Mouse (Mus musculus) heart, embryonic 14.5 days (tissue): Measurements from ENCODE around the gene Cks1b. TPM values are rescaled to one million over a fixed set of nuclear protein-coding genes. Genes with fewer than 3 reads are reported as not detected.

Experiments used
- ATAC-seq: fragments of 200-750 bp; cut with Nextera tagmentation; 2 replicates; pipeline ENCODE4 v1.8.0; 2017; ENCODE audit warnings: low read depth, moderate TSS enrichment; ENCODE audit not compliant: insufficient number of reproducible peaks, insufficient read depth, low FRiP score
- H3K27ac ChIP-seq, 2 experiments: fragments of 200-500 bp in 1 of 2; fragments of 300-500 bp in 1 of 2; sonication (generic) in 1 of 2; replicated peaks in 1 of 2; 2 replicates each; pipeline ENCODE4 v1.5.1; 2012 to 2014; ENCODE audit warnings: low read depth in 2 of 2, low read length in 2 of 2, control low read depth in 1 of 2, mild to moderate bottlenecking in 1 of 2, mixed read lengths in 1 of 2; ENCODE audit not compliant: control insufficient read depth in 1 of 2, insufficient read depth in 1 of 2
- H3K27me3 ChIP-seq: fragments of 300-500 bp; sonication (generic); 2 replicates; pipeline ENCODE4 v1.6.1; 2014; ENCODE audit warnings: mild to moderate bottlenecking, low read length, control low read depth; ENCODE audit not compliant: control insufficient read depth, insufficient read depth
- H3K36me3 ChIP-seq: fragments of 300-500 bp; sonication (generic); 2 replicates; pipeline ENCODE4 v1.6.1; 2014; ENCODE audit warnings: mild to moderate bottlenecking, control low read depth, low read length, mixed read lengths; ENCODE audit not compliant: control insufficient read depth, insufficient read depth
- H3K4me1 ChIP-seq, 2 experiments: fragments of 200-500 bp in 1 of 2; fragments of 300-500 bp in 1 of 2; sonication (generic) in 1 of 2; 2 replicates each; pipeline ENCODE4 v1.6.1; 2012 to 2014; ENCODE audit warnings: low read length in 2 of 2, control low read depth in 1 of 2, mixed read lengths in 1 of 2; ENCODE audit not compliant: control insufficient read depth in 2 of 2, insufficient read depth in 2 of 2
- H3K4me2 ChIP-seq: fragments of 300-500 bp; sonication (generic); 2 replicates; pipeline ENCODE4 v1.6.1; 2014; ENCODE audit warnings: mild to moderate bottlenecking, low read length
- H3K4me3 ChIP-seq, 2 experiments: fragments of 200-500 bp in 1 of 2; fragments of 300-500 bp in 1 of 2; sonication (generic) in 1 of 2; 2 replicates each; pipeline ENCODE4 v1.5.1; 2012 to 2014; ENCODE audit warnings: low read length in 2 of 2, mild to moderate bottlenecking in 2 of 2, control low read depth in 1 of 2, low read depth in 1 of 2, moderate library complexity in 1 of 2; ENCODE audit not compliant: control insufficient read depth in 1 of 2, insufficient read depth in 1 of 2
- H3K9ac ChIP-seq: fragments of 300-500 bp; sonication (generic); 2 replicates; pipeline ENCODE4 v1.6.1; 2014; ENCODE audit warnings: mild to moderate bottlenecking, low read length
- H3K9me3 ChIP-seq: fragments of 300-500 bp; sonication (generic); 2 replicates; pipeline ENCODE4 v1.6.1; 2016; ENCODE audit warnings: low read length, control low read depth; ENCODE audit not compliant: control insufficient read depth
- WGBS: fragments of 180-500 bp; shearing (Covaris S2); extraction: QIAGEN DNeasy Blood & Tissue Kit; methylation state at CpG from one replicate; pipeline ENCODE4 v1.1.7; 2014; 5-methylcytosine and 5-hydroxymethylcytosine counted together
- polyA plus RNA-seq: library from polyadenylated mRNA; unstranded; fragments of >200 nt; fragmentation: Nextera tagmentation; extraction: Ambion mirVana; gene quantifications from 2 replicates; pipeline ENCODE4 v1.2.1, GENCODE M21; 2014

Gene Cks1b
- polyA plus RNA-seq, 1 experiment from 2014 or later = 368 TPM

DNA sequence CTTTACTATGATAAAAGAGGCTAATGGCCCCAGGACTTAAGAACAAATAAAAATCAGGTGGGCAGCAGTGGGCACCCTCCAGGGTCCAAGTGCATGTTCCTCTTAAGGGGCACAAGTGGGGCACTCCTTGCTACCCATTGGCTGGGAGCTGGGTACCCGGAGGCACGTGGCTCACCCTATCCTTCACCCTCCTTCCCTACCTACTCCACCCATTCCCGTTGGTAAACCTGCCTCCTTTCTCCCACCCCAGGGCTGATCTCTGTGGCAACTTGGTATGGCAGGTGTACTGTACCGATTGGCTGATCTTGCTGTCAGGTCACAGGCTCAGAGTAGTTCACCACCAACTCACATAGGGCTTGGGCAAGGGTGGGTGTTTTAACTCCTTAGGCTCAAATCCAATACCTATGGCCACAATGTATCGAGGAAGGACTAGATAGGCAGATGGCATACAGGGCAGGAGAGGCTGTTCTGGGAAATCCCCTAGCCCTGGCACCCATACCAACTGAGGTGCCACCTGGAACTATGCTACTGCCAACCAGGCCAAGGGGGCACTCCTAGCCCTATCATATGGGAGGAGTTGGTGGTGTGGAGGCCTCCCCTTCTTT, 34.4 kb downstream of the Cks1b start:
- 88% methylated on average over 5 of the region's 5 CpGs for WGBS
- Histone ChIP-seq H3K27me3 (no peaks in the 10 kb centered on the region), H3K27ac (no peak overlapping the region), H3K4me3 (no peak overlapping the region), H3K9me3 (no peaks in the 10 kb centered on the region), H3K9ac (no peak overlapping the region), H3K36me3 (peaks cover 23% of the 10 kb centered on the region), H3K4me1 (peaks cover 2 to 9% of the 10 kb centered on the region in 2 experiments; a peak in 3 of 4 replicates), H3K4me2 (no peak overlapping the region)
- no peak for ATAC-seq

DNA sequence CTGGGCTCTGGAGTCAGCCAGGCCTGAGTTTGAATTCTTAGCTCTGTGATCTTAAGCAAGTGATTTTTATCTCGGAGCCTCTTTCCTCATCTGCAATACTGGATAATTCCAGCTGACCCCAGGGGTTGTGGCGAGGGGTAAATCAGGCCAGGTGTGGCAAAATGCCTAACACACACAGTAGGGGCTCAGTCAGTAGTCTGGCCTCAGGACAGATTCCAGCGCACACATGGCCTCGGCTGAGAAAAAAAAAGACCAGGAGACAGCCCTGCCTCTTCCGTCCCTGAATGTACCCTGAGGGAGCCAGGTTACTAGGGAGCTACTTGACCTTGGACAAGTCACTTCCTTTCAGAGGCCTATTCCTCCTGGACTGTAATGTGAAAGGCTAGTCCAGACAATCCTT, 35.2 kb downstream of the Cks1b start:
- Histone ChIP-seq H3K9ac (no peak overlapping the region), H3K4me1 (peaks cover 5 to 14% of the 10 kb centered on the region in 2 experiments), H3K4me3 (no peak overlapping the region), H3K27ac (no peak overlapping the region), H3K9me3 (no peaks in the 10 kb centered on the region), H3K27me3 (no peaks in the 10 kb centered on the region), H3K4me2 (no peak overlapping the region), H3K36me3 (peaks cover 23% of the 10 kb centered on the region)
- ATAC-seq = no peak
- 79% methylated on average over 5 of the region's 5 CpGs for WGBS

DNA sequence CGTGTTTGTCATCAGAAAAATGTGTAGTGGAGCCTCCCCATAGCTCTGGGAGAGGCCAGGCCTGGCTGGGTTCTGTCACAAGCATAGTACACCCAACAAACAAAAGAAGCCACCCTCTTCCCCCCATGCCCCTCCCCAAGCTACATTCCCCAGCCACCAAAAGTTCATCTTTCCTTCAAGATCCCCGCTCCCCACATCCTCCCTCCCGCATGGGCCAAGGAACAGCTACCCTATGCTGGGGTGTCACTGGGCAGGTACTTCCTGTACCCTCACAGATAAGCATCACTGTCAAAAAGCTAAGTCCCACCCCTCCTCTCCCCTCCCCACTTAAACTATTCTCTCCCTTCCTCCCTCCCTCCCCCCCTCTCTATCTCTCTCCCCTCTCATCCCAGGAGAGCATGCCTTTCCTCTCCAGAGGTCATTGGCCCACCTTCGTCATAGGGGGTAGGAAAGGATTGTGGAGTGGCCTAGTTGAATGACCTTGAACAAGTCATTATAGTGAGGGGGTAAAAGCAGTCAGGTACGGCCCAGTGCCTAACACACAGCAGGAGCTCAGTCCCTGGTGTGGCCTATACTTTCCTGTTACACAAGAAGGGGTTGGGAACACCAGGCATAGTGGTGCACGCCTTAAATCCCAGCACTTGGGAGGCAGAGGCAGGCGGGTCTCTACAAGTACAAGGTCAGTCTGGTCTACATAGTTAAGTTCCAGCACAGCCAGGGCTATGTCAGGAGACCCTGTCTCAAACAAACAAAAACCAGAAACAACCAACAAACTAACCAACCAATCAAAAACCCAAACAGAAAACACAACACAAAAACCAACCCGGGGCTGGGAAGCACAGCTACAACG, 35.9 kb downstream of the Cks1b start:
- 83% methylated on average over 9 of the region's 9 CpGs for WGBS
- Histone ChIP-seq H3K27me3 (no peaks in the 10 kb centered on the region), H3K4me1 (peaks cover 5 to 21% of the 10 kb centered on the region in 2 experiments), H3K36me3 (peaks cover 23% of the 10 kb centered on the region), H3K9me3 (no peaks in the 10 kb centered on the region), H3K4me3 (no peak overlapping the region), H3K4me2 (no peak overlapping the region), H3K9ac (no peak overlapping the region), H3K27ac (no peak overlapping the region)
- ATAC-seq = no peak

DNA sequence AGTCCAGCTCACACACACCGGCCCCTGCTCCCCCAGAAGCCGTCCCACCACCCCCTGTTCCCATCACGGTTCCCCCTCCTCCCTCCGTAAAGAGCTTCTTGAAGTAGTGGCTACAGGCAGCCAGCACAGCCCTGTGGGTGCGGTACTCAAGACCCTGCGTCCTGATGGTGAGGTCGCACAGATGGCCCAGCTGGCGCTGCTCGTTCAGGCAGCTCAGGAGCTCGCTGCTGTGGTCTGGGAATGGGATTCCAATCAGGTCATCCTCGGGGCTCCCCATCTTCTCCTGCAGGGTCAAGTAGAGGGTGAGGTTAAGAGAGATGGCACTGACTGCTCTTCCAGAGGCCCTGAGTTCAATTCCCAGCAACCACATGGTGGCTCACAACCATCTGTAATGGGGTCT, 37.0 kb downstream of the Cks1b start:
- no peak for ATAC-seq
- Histone ChIP-seq H3K4me2 (no peak overlapping the region), H3K27me3 (no peaks in the 10 kb centered on the region), H3K9me3 (no peaks in the 10 kb centered on the region), H3K27ac (no peak overlapping the region), H3K9ac (no peak overlapping the region), H3K36me3 (peaks cover 23% of the 10 kb centered on the region), H3K4me1 (peaks cover 5 to 21% of the 10 kb centered on the region in 2 experiments), H3K4me3 (no peak overlapping the region)
- WGBS = 87% methylated on average over 11 of the region's 11 CpGs

DNA sequence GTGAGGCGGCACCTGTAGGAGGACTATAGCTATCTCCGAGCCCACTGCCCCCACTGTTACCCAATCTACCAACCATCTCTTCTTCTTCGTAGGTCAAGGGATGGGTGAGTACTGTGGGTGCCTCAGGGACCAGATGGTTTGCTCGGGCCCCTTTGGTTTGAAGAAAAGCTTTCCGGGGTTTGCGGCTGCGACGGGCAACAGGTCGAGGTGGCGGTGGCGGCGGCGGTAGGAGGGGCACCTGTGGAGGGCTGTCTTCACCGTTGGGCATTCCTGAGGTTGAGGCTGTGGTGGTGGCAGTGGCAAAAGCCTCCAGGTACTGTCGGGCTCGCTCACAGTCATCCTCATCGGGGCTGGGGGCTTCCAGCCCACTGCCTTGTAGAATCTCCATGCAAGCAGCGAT, 37.5 kb downstream of the Cks1b start:
- 90% methylated on average over 18 of the region's 18 CpGs for WGBS
- Histone ChIP-seq H3K9me3 (no peaks in the 10 kb centered on the region), H3K36me3 (peaks cover 23% of the 10 kb centered on the region), H3K9ac (no peak overlapping the region), H3K27ac (no peak overlapping the region), H3K4me2 (no peak overlapping the region), H3K4me1 (peaks cover 5 to 21% of the 10 kb centered on the region in 2 experiments), H3K27me3 (no peaks in the 10 kb centered on the region), H3K4me3 (no peak overlapping the region)
- no peak for ATAC-seq

DNA sequence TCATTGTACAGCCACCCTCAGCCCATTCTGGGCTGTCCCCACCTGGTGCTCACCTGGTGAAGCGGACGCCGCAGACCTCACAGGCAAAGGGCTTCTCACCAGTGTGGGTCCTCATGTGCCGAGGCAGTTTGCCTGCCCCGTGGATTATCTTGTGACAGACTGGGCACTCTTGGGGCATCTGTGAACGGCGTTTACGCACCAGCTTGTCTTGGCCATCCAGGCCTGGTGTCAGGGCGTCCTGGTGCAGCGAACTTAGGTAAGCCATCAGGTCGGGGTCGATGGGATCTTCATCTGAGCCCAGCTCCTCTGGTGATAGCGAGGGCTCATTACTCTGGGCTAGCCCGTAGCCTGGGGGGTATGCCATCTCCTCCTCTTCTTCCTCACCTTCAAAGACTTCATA, 37.9 kb downstream of the Cks1b start:
- 94% methylated on average over 14 of the region's 14 CpGs for WGBS
- no peak overlapping the region for H3K27ac ChIP-seq

DNA sequence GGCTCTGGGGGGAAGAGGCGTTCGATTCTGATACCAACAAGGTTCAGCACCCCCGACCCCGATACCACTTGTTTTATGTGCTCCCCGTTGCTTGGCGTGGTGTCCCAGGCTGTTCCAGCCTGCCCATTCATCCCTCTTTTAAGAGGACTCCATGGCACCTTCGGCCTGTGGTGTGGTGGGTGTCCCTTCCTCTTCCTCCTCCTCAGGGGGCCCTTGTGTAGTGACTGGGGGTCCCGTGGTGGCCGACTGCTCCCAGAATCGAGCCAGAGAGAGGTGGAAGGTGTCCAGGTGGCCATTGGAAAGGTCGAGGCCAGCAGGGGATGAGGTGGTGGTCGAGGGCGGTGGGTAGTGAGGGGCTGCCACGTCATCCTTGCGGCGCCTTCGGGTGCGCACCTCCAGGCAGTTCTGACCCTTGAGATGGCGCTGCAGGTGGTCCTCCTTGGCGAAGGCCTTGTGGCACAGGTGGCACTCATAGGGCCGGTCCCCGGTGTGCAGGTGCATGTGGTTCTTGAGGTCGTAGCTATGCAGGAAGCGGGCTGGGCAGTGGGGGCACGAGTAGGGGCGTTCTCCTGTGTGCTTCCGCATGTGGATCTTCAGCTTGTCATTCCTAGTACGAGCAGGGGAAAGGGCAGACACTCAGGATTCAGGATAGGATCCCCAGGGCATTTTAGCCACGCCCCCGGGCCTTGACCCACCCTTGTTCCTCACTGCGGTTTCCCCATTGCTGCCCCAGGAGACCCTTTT, 38.6 kb downstream of the Cks1b start:
- Histone ChIP-seq H3K9ac (no peak overlapping the region), H3K36me3 (peaks cover 23% of the 10 kb centered on the region), H3K27ac (no peak overlapping the region), H3K27me3 (no peaks in the 10 kb centered on the region), H3K4me3 (no peak overlapping the region), H3K4me2 (no peak overlapping the region), H3K4me1 (peaks cover 5 to 16% of the 10 kb centered on the region in 2 experiments), H3K9me3 (no peaks in the 10 kb centered on the region)
- ATAC-seq = no peak
- WGBS = 88% methylated on average over 31 of the region's 31 CpGs

More for the DNA sequence above, 37.9 kb downstream of the Cks1b start:
- Histone ChIP-seq H3K4me3 (no peak overlapping the region), H3K36me3 (peaks cover 23% of the 10 kb centered on the region), H3K4me2 (no peak overlapping the region), H3K4me1 (peaks cover 5 to 21% of the 10 kb centered on the region in 2 experiments), H3K27me3 (no peaks in the 10 kb centered on the region), H3K9me3 (no peaks in the 10 kb centered on the region), H3K9ac (no peak overlapping the region)
- no peak for ATAC-seq
